ENCODE assay signal across 8 mouse cellular contexts in genomic region chr10:95562395-95562794, GRCm38 (mm10). TPM values are rescaled to one million over a fixed set of nuclear protein-coding genes. Genes with fewer than 3 reads are reported as not detected.
A peak's percentile ranks its signal among the peaks of the same experiment; 100 is the strongest.
DNase-seq lines count a peak whose midpoint lies in the region; ATAC-seq lines count a peak whose summit lies in the region.

No protein-coding gene starts in this region.

- peak overlapping the region; percentile 97 for H3K4me3 ChIP-seq in hindbrain, embryonic 11.5 days (ENCODE audit: low read depth, low read length)
- peak overlapping the region; percentile 73 for H3K4me3 ChIP-seq in midbrain, embryonic 12.5 days

- ATAC-seq in hindbrain, embryonic 11.5 days (ENCODE audit: low FRiP score) = no peak
- ATAC-seq in midbrain, embryonic 12.5 days (ENCODE audit: low FRiP score, low read depth) = no peak

- peak overlapping the region; percentile 98 for H3K9ac ChIP-seq in hindbrain, embryonic 11.5 days (ENCODE audit: low read depth, low read length)
- peak overlapping the region; percentile 91 for H3K9ac ChIP-seq in midbrain, embryonic 12.5 days (replicated peaks)

- WGBS in hindbrain, embryonic 11.5 days = 16% methylated on average over 8 of the region's 8 CpGs
- 6% methylated on average over 8 of the region's 8 CpGs for WGBS in midbrain, embryonic 12.5 days

- H3K4me1 ChIP-seq in hindbrain, embryonic 11.5 days (replicated peaks; ENCODE audit: control insufficient read depth, insufficient read depth, low read length) = no peaks in the 10 kb centered on the region; the same call in 1 of the 2 replicates
- H3K4me1 ChIP-seq in midbrain, embryonic 12.5 days = peaks cover 26% of the 10 kb centered on the region

- peak; percentile 14 for DNase-seq in kidney, adult 9 months
- DNase-seq in kidney, postnatal 10 days = no peak
- peak; percentile 44 for DNase-seq in adipocyte (ENCODE audit: low spot score)
- peak; percentile 28 for DNase-seq in hindbrain, embryonic 11.5 days (ENCODE audit: low spot score)
- no peak for DNase-seq in thymus, postnatal 10 days (ENCODE audit: low spot score in 2 of 2)
- no peak for DNase-seq in thymus, postnatal 0 days (ENCODE audit: low spot score)
- no peak for DNase-seq in layer of hippocampus, postnatal 25 days (ENCODE audit: extremely low spot score in 1 of 2, low spot score in 1 of 2)

- H3K4me2 ChIP-seq in hindbrain, embryonic 11.5 days (replicated peaks; ENCODE audit: low read depth, low read length) = peak overlapping the region; percentile 71
- peak overlapping the region; percentile 63 for H3K4me2 ChIP-seq in midbrain, embryonic 12.5 days (replicated peaks)

- H3K36me3 ChIP-seq in hindbrain, embryonic 11.5 days (ENCODE audit: control insufficient read depth, insufficient read depth, low read length) = no peaks in the 10 kb centered on the region
- peaks cover 2% of the 10 kb centered on the region; the same call in 1 of the 2 replicates for H3K36me3 ChIP-seq in midbrain, embryonic 12.5 days

- H3K27me3 ChIP-seq in hindbrain, embryonic 11.5 days (ENCODE audit: control insufficient read depth, insufficient read depth, low read length) = no peaks in the 10 kb centered on the region
- no peaks in the 10 kb centered on the region for H3K27me3 ChIP-seq in midbrain, embryonic 12.5 days

- no peaks in the 10 kb centered on the region for H3K9me3 ChIP-seq in hindbrain, embryonic 11.5 days (ENCODE audit: control insufficient read depth, low read length)
- H3K9me3 ChIP-seq in midbrain, embryonic 12.5 days = no peaks in the 10 kb centered on the region

- H3K27ac ChIP-seq in hindbrain, embryonic 11.5 days (ENCODE audit: low read depth, low read length) = no peak overlapping the region
- H3K27ac ChIP-seq in midbrain, embryonic 12.5 days (replicated peaks) = no peak overlapping the region

RNA-seq across cellular contexts. Expression of gene Nudt4, which starts 1.6 kb away (rescaled TPM):
- 120 and 133 TPM in 2 replicates for polyA plus RNA-seq in hindbrain, embryonic 11.5 days (2014; fragmentation: Nextera tagmentation; extraction: Ambion mirVana)
- polyA plus RNA-seq in midbrain, embryonic 12.5 days (2016; fragmentation: Nextera tagmentation; extraction: Ambion mirVana) = 124 and 125 TPM in 2 replicates
- 39.3 and 40.7 TPM in 2 replicates for polyA plus RNA-seq in thymus, postnatal 0 days (2015; fragmentation: Nextera tagmentation; extraction: Ambion mirVana)
- 10 to 100 TPM; 84.4 to 90.5 TPM for total RNA-seq in layer of hippocampus, postnatal 25 days (2021)

RNA-seq across cellular contexts. Expression of gene Ube2n, which starts 47.5 kb away (rescaled TPM):
- 471 and 495 TPM in 2 replicates for polyA plus RNA-seq in hindbrain, embryonic 11.5 days (2014; fragmentation: Nextera tagmentation; extraction: Ambion mirVana)
- 388 and 405 TPM in 2 replicates for polyA plus RNA-seq in midbrain, embryonic 12.5 days (2016; fragmentation: Nextera tagmentation; extraction: Ambion mirVana)
- polyA plus RNA-seq in thymus, postnatal 0 days (2015; fragmentation: Nextera tagmentation; extraction: Ambion mirVana) = 274 and 290 TPM in 2 replicates
- 100 to 1,000 TPM; 186 to 197 TPM for total RNA-seq in layer of hippocampus, postnatal 25 days (2021)

Comparison
In these comparisons a context has a peak if more than half of its experiments do, and no peak if none do; other contexts are left out.
1. DNase-seq: peak in kidney, adult 9 months (single experiment), adipocyte (single experiment) and hindbrain, embryonic 11.5 days (single experiment); none in kidney, postnatal 10 days (single experiment), thymus, postnatal 10 days (0 of 2), thymus, postnatal 0 days (single experiment) and layer of hippocampus, postnatal 25 days (0 of 2).